Mouse (Mus musculus): ENCODE measurements around the gene Gjb4. TPM values are rescaled to one million over a fixed set of nuclear protein-coding genes. Genes with fewer than 3 reads are reported as not detected.

Gene Gjb4
- polyA plus RNA-seq, 1 experiment, result 0.53 TPM

GRCm38 (mm10) chr4:127375541-127376177, 21.8 kb upstream of the Gjb4 start:
- no peaks in the 10 kb centered on the region for H3K36me3 ChIP-seq (ENCODE audit: control insufficient read depth, insufficient read depth, low read length)
- no peak overlapping the region for H3K4me3 ChIP-seq (ENCODE audit: low read depth, low read length)
- no peak overlapping the region for H3K27ac ChIP-seq (ENCODE audit: insufficient read depth, low read depth, low read length)
- 87% methylated on average over 17 of the region's 17 CpGs for WGBS
- no peaks in the 10 kb centered on the region for H3K4me1 ChIP-seq (ENCODE audit: control insufficient read depth, insufficient read depth, insufficient read length, low read length)
- no peaks in the 10 kb centered on the region for H3K27me3 ChIP-seq (ENCODE audit: control insufficient read depth, insufficient read depth, low read length)
- no peak for TF ChIP-seq CTCF (IDR thresholded peaks at IDR 0.05; ENCODE audit: extremely low read depth, insufficient read length, insufficient replicate concordance, low read depth, low read length)
- no peak for TF ChIP-seq POLR2A (IDR thresholded peaks at IDR 0.05; ENCODE audit: low read depth, low read length)

- 85% methylated on average over 4 of the region's 4 CpGs for WGBS
- H3K27me3 ChIP-seq (ENCODE audit: control insufficient read depth, insufficient read depth, low read length), result no peaks in the 10 kb centered on the region
- no peak for TF ChIP-seq CTCF (IDR thresholded peaks at IDR 0.05; ENCODE audit: extremely low read depth, insufficient read length, insufficient replicate concordance, low read depth, low read length)
- no peak overlapping the region for H3K4me3 ChIP-seq (ENCODE audit: low read depth, low read length)
- H3K36me3 ChIP-seq (ENCODE audit: control insufficient read depth, insufficient read depth, low read length), result no peaks in the 10 kb centered on the region
- no peak overlapping the region for H3K27ac ChIP-seq (ENCODE audit: insufficient read depth, low read depth, low read length)
- no peaks in the 10 kb centered on the region for H3K4me1 ChIP-seq (ENCODE audit: control insufficient read depth, insufficient read depth, insufficient read length, low read length)
These were observed 20.8 kb upstream of the Gjb4 start for GRCm38 (mm10) chr4:127374645-127375044.

GRCm38 (mm10) chr4:127373491-127373890, 19.6 kb upstream of the Gjb4 start:
- H3K27me3 ChIP-seq (ENCODE audit: control insufficient read depth, insufficient read depth, low read length), result no peaks in the 10 kb centered on the region
- 44% methylated on average over 8 of the region's 8 CpGs for WGBS
- H3K27ac ChIP-seq (ENCODE audit: insufficient read depth, low read depth, low read length), result no peak overlapping the region
- no peaks in the 10 kb centered on the region for H3K4me1 ChIP-seq (ENCODE audit: control insufficient read depth, insufficient read depth, insufficient read length, low read length)
- no peak overlapping the region for H3K4me3 ChIP-seq (ENCODE audit: low read depth, low read length)
- H3K36me3 ChIP-seq (ENCODE audit: control insufficient read depth, insufficient read depth, low read length), result no peaks in the 10 kb centered on the region
- TF ChIP-seq CTCF (IDR thresholded peaks at IDR 0.05; ENCODE audit: extremely low read depth, insufficient read length, insufficient replicate concordance, low read depth, low read length) (no peak), POLR2A (IDR thresholded peaks at IDR 0.05; ENCODE audit: low read depth, low read length) (no peak)

- Histone ChIP-seq H3K36me3 (ENCODE audit: control insufficient read depth, insufficient read depth, low read length) (no peaks in the 10 kb centered on the region), H3K27ac (ENCODE audit: insufficient read depth, low read depth, low read length) (no peak overlapping the region), H3K4me1 (ENCODE audit: control insufficient read depth, insufficient read depth, insufficient read length, low read length) (no peaks in the 10 kb centered on the region), H3K4me3 (ENCODE audit: low read depth, low read length) (no peak overlapping the region), H3K27me3 (ENCODE audit: control insufficient read depth, insufficient read depth, low read length) (no peaks in the 10 kb centered on the region)
- TF ChIP-seq CTCF (IDR thresholded peaks at IDR 0.05; ENCODE audit: extremely low read depth, insufficient read length, insufficient replicate concordance, low read depth, low read length), result no peak
- no peak for TF ChIP-seq POLR2A (IDR thresholded peaks at IDR 0.05; ENCODE audit: low read depth, low read length)
- 54% methylated on average over 5 of the region's 5 CpGs for WGBS
These were observed 17.7 kb upstream of the Gjb4 start for GRCm38 (mm10) chr4:127371546-127371945.

GRCm38 (mm10) chr4:127370447-127370846, 16.6 kb upstream of the Gjb4 start:
- Histone ChIP-seq H3K4me1 (ENCODE audit: control insufficient read depth, insufficient read depth, insufficient read length, low read length) (no peaks in the 10 kb centered on the region), H3K36me3 (ENCODE audit: control insufficient read depth, insufficient read depth, low read length) (no peaks in the 10 kb centered on the region), H3K27me3 (ENCODE audit: control insufficient read depth, insufficient read depth, low read length) (no peaks in the 10 kb centered on the region), H3K27ac (ENCODE audit: insufficient read depth, low read depth, low read length) (no peak overlapping the region), H3K4me3 (ENCODE audit: low read depth, low read length) (no peak overlapping the region)
- peak; percentile 40; the same call in 1 of the 2 replicates for TF ChIP-seq CTCF (IDR thresholded peaks at IDR 0.05; ENCODE audit: extremely low read depth, insufficient read length, insufficient replicate concordance, low read depth, low read length)
- no peak for TF ChIP-seq POLR2A (IDR thresholded peaks at IDR 0.05; ENCODE audit: low read depth, low read length)
- WGBS, result 52% methylated on average over 2 of the region's 2 CpGs

- Histone ChIP-seq H3K36me3 (ENCODE audit: control insufficient read depth, insufficient read depth, low read length) (no peaks in the 10 kb centered on the region), H3K4me1 (ENCODE audit: control insufficient read depth, insufficient read depth, insufficient read length, low read length) (no peaks in the 10 kb centered on the region), H3K27ac (ENCODE audit: insufficient read depth, low read depth, low read length) (no peak overlapping the region), H3K27me3 (ENCODE audit: control insufficient read depth, insufficient read depth, low read length) (no peaks in the 10 kb centered on the region), H3K4me3 (ENCODE audit: low read depth, low read length) (no peak overlapping the region)
- 31% methylated on average over 13 of the region's 13 CpGs for WGBS
- TF ChIP-seq CTCF (IDR thresholded peaks at IDR 0.05; ENCODE audit: extremely low read depth, insufficient read length, insufficient replicate concordance, low read depth, low read length) (peak; percentile 87), POLR2A (IDR thresholded peaks at IDR 0.05; ENCODE audit: low read depth, low read length) (no peak)
These were observed 14.6 kb upstream of the Gjb4 start for GRCm38 (mm10) chr4:127368379-127368973.

- no peaks in the 10 kb centered on the region for H3K4me1 ChIP-seq (ENCODE audit: control insufficient read depth, insufficient read depth, insufficient read length, low read length)
- 26% methylated on average over 4 of the region's 4 CpGs for WGBS
- no peaks in the 10 kb centered on the region for H3K27me3 ChIP-seq (ENCODE audit: control insufficient read depth, insufficient read depth, low read length)
- no peak overlapping the region for H3K27ac ChIP-seq (ENCODE audit: insufficient read depth, low read depth, low read length)
- no peak overlapping the region for H3K4me3 ChIP-seq (ENCODE audit: low read depth, low read length)
- no peaks in the 10 kb centered on the region for H3K36me3 ChIP-seq (ENCODE audit: control insufficient read depth, insufficient read depth, low read length)
- TF ChIP-seq POLR2A (IDR thresholded peaks at IDR 0.05; ENCODE audit: low read depth, low read length), result no peak
- TF ChIP-seq CTCF (IDR thresholded peaks at IDR 0.05; ENCODE audit: extremely low read depth, insufficient read length, insufficient replicate concordance, low read depth, low read length), result no peak
These were observed 12.0 kb upstream of the Gjb4 start for GRCm38 (mm10) chr4:127365834-127366233.

Measured in small intestine, adult 2 months (tissue).